Mouse (Mus musculus) forebrain, embryonic 15.5 days (tissue): ENCODE measurements around the gene Naa60. TPM values are rescaled to one million over a fixed set of nuclear protein-coding genes. Genes with fewer than 3 reads are reported as not detected.

ENCODE experiments used
- ATAC-seq: fragments of 200-750 bp; cut with Nextera tagmentation; replicated peaks from 2 replicates; pipeline ENCODE4 v1.8.0; 2017; ENCODE audit warnings: mild to moderate bottlenecking, moderate TSS enrichment, moderate library complexity
- H3K27ac ChIP-seq: fragments of 300-500 bp; sonication (generic); replicated peaks from 2 replicates; pipeline ENCODE4 v1.5.1; 2015; ENCODE audit warnings: mild to moderate bottlenecking, inconsistent platforms
- H3K27me3 ChIP-seq: fragments of 300-500 bp; sonication (generic); 2 replicates; pipeline ENCODE4 v1.6.1; 2015; ENCODE audit warnings: inconsistent platforms
- H3K36me3 ChIP-seq: fragments of 300-500 bp; sonication (generic); 2 replicates; pipeline ENCODE4 v1.6.1; 2015; ENCODE audit warnings: mild to moderate bottlenecking, inconsistent platforms
- H3K4me1 ChIP-seq: fragments of 300-500 bp; sonication (generic); 2 replicates; pipeline ENCODE4 v1.6.1; 2015; ENCODE audit warnings: inconsistent platforms
- H3K4me2 ChIP-seq: fragments of 300-500 bp; sonication (generic); replicated peaks from 2 replicates; pipeline ENCODE4 v1.6.1; 2015; ENCODE audit warnings: mild to moderate bottlenecking, inconsistent platforms
- H3K4me3 ChIP-seq: fragments of 300-500 bp; sonication (generic); 2 replicates; pipeline ENCODE4 v1.5.1; 2015; ENCODE audit warnings: mild to moderate bottlenecking, inconsistent platforms
- H3K9ac ChIP-seq: fragments of 300-500 bp; sonication (generic); replicated peaks from 2 replicates; pipeline ENCODE4 v1.6.1; 2015; ENCODE audit warnings: mild to moderate bottlenecking, inconsistent platforms
- H3K9me3 ChIP-seq: fragments of 300-500 bp; sonication (generic); 2 replicates; pipeline ENCODE4 v1.6.1; 2016; ENCODE audit warnings: inconsistent platforms
- WGBS: fragments of 180-500 bp; shearing (Covaris S2); methylation state at CpG from one replicate; pipeline ENCODE4 v1.1.7; 2015; ENCODE audit warnings: mixed read lengths; 5-methylcytosine and 5-hydroxymethylcytosine counted together
- polyA plus RNA-seq: library from polyadenylated mRNA; unstranded; fragments of >200 nt; fragmentation: Nextera tagmentation; extraction: Ambion mirVana; gene quantifications from 2 replicates; pipeline ENCODE4 v1.2.1, GENCODE M21; 2015

The Naa60 gene
- 81.2 and 82.1 TPM in 2 replicates for polyA plus RNA-seq

- Histone ChIP-seq H3K27me3 (no peaks in the 10 kb centered on the region), H3K4me3 (peak within 1 kb of the TSS; percentile 65), H3K27ac (peak within 1 kb of the TSS; percentile 8), H3K9ac (peak within 1 kb of the TSS; percentile 67), H3K4me2 (peak within 1 kb of the TSS; percentile 81), H3K9me3 (no peaks in the 10 kb centered on the region), H3K4me1 (peaks cover 16% of the 10 kb centered on the region), H3K36me3 (peaks cover 11% of the 10 kb centered on the region; the same call in 1 of the 2 replicates)
- 5% methylated on average over 47 of the region's 47 CpGs for WGBS
- peak; percentile 97 for ATAC-seq
Measured at GRCm38 (mm10) chr16:3872216-3873047, at the start of gene Naa60. Gene Naa60, plus strand, starts transcription at chr16:3872375.

- Histone ChIP-seq H3K4me1 (no peaks in the 10 kb centered on the region), H3K4me3 (no peak overlapping the region), H3K9ac (no peak overlapping the region), H3K27ac (no peak overlapping the region), H3K27me3 (no peaks in the 10 kb centered on the region), H3K4me2 (no peak overlapping the region), H3K36me3 (no peaks in the 10 kb centered on the region), H3K9me3 (no peaks in the 10 kb centered on the region)
- ATAC-seq = no peak
- WGBS = 58% methylated on average over 3 of the region's 3 CpGs
Measured at GRCm38 (mm10) chr16:3828021-3828420, 44.2 kb upstream of the Naa60 start.

- no peak for ATAC-seq
- Histone ChIP-seq H3K27ac (no peak overlapping the region), H3K36me3 (no peaks in the 10 kb centered on the region), H3K4me3 (no peak overlapping the region), H3K27me3 (no peaks in the 10 kb centered on the region), H3K9me3 (no peaks in the 10 kb centered on the region), H3K9ac (no peak overlapping the region), H3K4me2 (no peak overlapping the region), H3K4me1 (no peaks in the 10 kb centered on the region)
- 91% methylated on average over 2 of the region's 2 CpGs for WGBS
Measured at GRCm38 (mm10) chr16:3829727-3830126, 42.4 kb upstream of the Naa60 start.

- no peak within 1 kb of the TSS for H3K27ac ChIP-seq
- no peak within 1 kb of the TSS for H3K4me3 ChIP-seq
- H3K4me2 ChIP-seq = no peak within 1 kb of the TSS
- H3K4me1 ChIP-seq = no peaks in the 10 kb centered on the region
- no peaks in the 10 kb centered on the region for H3K9me3 ChIP-seq
- no peaks in the 10 kb centered on the region for H3K27me3 ChIP-seq
- no peaks in the 10 kb centered on the region for H3K36me3 ChIP-seq
- no peak within 1 kb of the TSS for H3K9ac ChIP-seq
- no peak for ATAC-seq
Measured at GRCm38 (mm10) chr16:3830588-3831109, 41.5 kb upstream of the Naa60 start, which contains the start of gene Olfr15. Gene Olfr15, plus strand, starts transcription at chr16:3830878.

- WGBS = 89% methylated on average over 2 of the region's 2 CpGs
- Histone ChIP-seq H3K36me3 (no peaks in the 10 kb centered on the region), H3K9me3 (no peaks in the 10 kb centered on the region), H3K9ac (no peak overlapping the region), H3K27ac (no peak overlapping the region), H3K4me2 (no peak overlapping the region), H3K4me3 (no peak overlapping the region), H3K4me1 (no peaks in the 10 kb centered on the region), H3K27me3 (no peaks in the 10 kb centered on the region)
- no peak for ATAC-seq
Measured at GRCm38 (mm10) chr16:3835461-3835860, 36.7 kb upstream of the Naa60 start.

GRCm38 (mm10) chr16:3839157-3839885 lies 32.9 kb upstream of the Naa60 start:
- no peaks in the 10 kb centered on the region for H3K9me3 ChIP-seq
- H3K27me3 ChIP-seq = no peaks in the 10 kb centered on the region
- H3K4me2 ChIP-seq = no peak overlapping the region
- H3K4me3 ChIP-seq = no peak overlapping the region
- H3K36me3 ChIP-seq = no peaks in the 10 kb centered on the region
- H3K4me1 ChIP-seq = no peaks in the 10 kb centered on the region
- H3K9ac ChIP-seq = no peak overlapping the region
- 69% methylated on average over 17 of the region's 17 CpGs for WGBS
- no peak for ATAC-seq
- no peak overlapping the region for H3K27ac ChIP-seq

- Histone ChIP-seq H3K9ac (no peak overlapping the region), H3K9me3 (no peaks in the 10 kb centered on the region), H3K27ac (no peak overlapping the region), H3K4me3 (no peak overlapping the region), H3K4me1 (peaks cover 9% of the 10 kb centered on the region; the same call in 1 of the 2 replicates), H3K4me2 (no peak overlapping the region), H3K36me3 (no peaks in the 10 kb centered on the region), H3K27me3 (no peaks in the 10 kb centered on the region)
- ATAC-seq = no peak
- WGBS = 31% methylated on average over 4 of the region's 4 CpGs
Measured at GRCm38 (mm10) chr16:3842989-3843388, 29.2 kb upstream of the Naa60 start.

GRCm38 (mm10) chr16:3843796-3844195 lies 28.4 kb upstream of the Naa60 start:
- H3K4me2 ChIP-seq = no peak overlapping the region
- no peaks in the 10 kb centered on the region for H3K36me3 ChIP-seq
- no peak overlapping the region for H3K4me3 ChIP-seq
- no peak for ATAC-seq
- no peaks in the 10 kb centered on the region for H3K27me3 ChIP-seq
- H3K9ac ChIP-seq = no peak overlapping the region
- WGBS = 55% methylated on average over 1 of the region's 1 CpGs
- peaks cover 15% of the 10 kb centered on the region for H3K4me1 ChIP-seq
- H3K27ac ChIP-seq = no peak overlapping the region
- no peaks in the 10 kb centered on the region for H3K9me3 ChIP-seq

- Histone ChIP-seq H3K9ac (peak within 1 kb of the TSS; percentile 70), H3K27ac (no peak within 1 kb of the TSS), H3K4me1 (peaks cover 21% of the 10 kb centered on the region), H3K27me3 (no peaks in the 10 kb centered on the region), H3K4me3 (peak within 1 kb of the TSS; percentile 65), H3K4me2 (peak within 1 kb of the TSS; percentile 68), H3K36me3 (no peaks in the 10 kb centered on the region), H3K9me3 (no peaks in the 10 kb centered on the region)
- ATAC-seq = peak; percentile 99
- WGBS = 4% methylated on average over 38 of the region's 38 CpGs
Measured at GRCm38 (mm10) chr16:3846711-3847518, 25.3 kb upstream of the Naa60 start, which contains the start of gene Zfp174. Gene Zfp174, plus strand, starts transcription at chr16:3847268.

GRCm38 (mm10) chr16:3847871-3848270 lies 24.3 kb upstream of the Naa60 start:
- H3K36me3 ChIP-seq = no peaks in the 10 kb centered on the region
- no peak overlapping the region for H3K27ac ChIP-seq
- no peaks in the 10 kb centered on the region for H3K27me3 ChIP-seq
- peaks cover 21% of the 10 kb centered on the region for H3K4me1 ChIP-seq
- H3K4me3 ChIP-seq = peak overlapping the region; percentile 65
- peak overlapping the region; percentile 68 for H3K4me2 ChIP-seq
- no peak for ATAC-seq
- H3K9ac ChIP-seq = peak overlapping the region; percentile 70; the same call in 1 of the 2 replicates
- WGBS = 69% methylated on average over 4 of the region's 4 CpGs
- H3K9me3 ChIP-seq = no peaks in the 10 kb centered on the region

GRCm38 (mm10) chr16:3848416-3848815 lies 23.8 kb upstream of the Naa60 start:
- no peaks in the 10 kb centered on the region for H3K27me3 ChIP-seq
- no peaks in the 10 kb centered on the region for H3K36me3 ChIP-seq
- 78% methylated on average over 3 of the region's 3 CpGs for WGBS
- H3K9me3 ChIP-seq = no peaks in the 10 kb centered on the region
- H3K4me3 ChIP-seq = no peak overlapping the region
- peaks cover 21% of the 10 kb centered on the region for H3K4me1 ChIP-seq
- no peak for ATAC-seq
- H3K9ac ChIP-seq = no peak overlapping the region
- no peak overlapping the region for H3K27ac ChIP-seq
- no peak overlapping the region for H3K4me2 ChIP-seq
